In the genomic region with DNA sequence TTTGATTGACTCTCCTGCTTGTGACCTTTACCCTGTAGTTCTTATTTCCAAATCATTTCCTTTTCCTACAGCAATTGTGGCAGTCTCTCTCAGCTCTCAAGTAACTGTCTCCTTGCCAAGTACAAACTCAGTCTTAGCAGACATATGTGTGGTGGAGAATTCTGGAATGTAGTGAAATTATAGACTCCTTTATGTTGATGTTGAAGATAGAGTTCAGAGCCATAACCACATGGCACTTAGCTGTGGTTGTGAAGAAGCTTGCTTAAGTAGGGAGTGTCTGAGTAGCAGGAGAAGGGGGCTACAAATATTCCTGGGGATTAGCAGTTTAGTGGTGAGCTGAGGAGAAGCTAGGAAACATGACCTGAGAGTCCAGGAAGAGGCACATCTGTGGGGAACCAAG, we compare ENCODE assay signal across 17 mouse cellular contexts.
"Had no signal": no experiment of that assay in that cellular context is flagged by ENCODE, and none has a peak within 500 bp of the region (broad histone marks: within the 10 kb centered on the region; RNA-seq: fewer than 3 reads in every experiment).

No protein-coding gene starts in this region.

- H3K27ac ChIP-seq: liver, embryonic 13.5 days; lung, embryonic 15.5 days; midbrain, embryonic 10.5 days; neural tube, embryonic 12.5 days had no signal

- H3K9ac ChIP-seq: liver, embryonic 13.5 days; liver, postnatal 0 days; lung, embryonic 15.5 days; neural tube, embryonic 12.5 days had no signal

- H3K4me2 ChIP-seq: liver, embryonic 13.5 days; lung, embryonic 15.5 days; neural tube, embryonic 12.5 days had no signal

- H3K4me1 ChIP-seq: lung, embryonic 15.5 days; neural tube, embryonic 12.5 days had no signal

- H3K9me3 ChIP-seq: liver, embryonic 13.5 days; lung, embryonic 15.5 days; midbrain, embryonic 10.5 days; neural tube, embryonic 12.5 days had no signal

- H3K4me3 ChIP-seq: liver, embryonic 13.5 days; lung, embryonic 15.5 days; midbrain, embryonic 10.5 days; neural tube, embryonic 12.5 days had no signal

- ATAC-seq: liver, postnatal 0 days had no signal

- DNase-seq: kidney, adult 2 months; kidney, postnatal 36 days; layer of hippocampus, adult 9-11 months; layer of hippocampus, postnatal 36 days; liver; liver, embryonic 13.5 days; liver, postnatal 0 days; lung, postnatal 36 days; midbrain, embryonic 14.5 days; retina, postnatal 1 day; right cerebral cortex, postnatal 4 days; spleen, adult 18-20 months; thymus, adult 18-20 months; thymus, postnatal 14 days had no signal

- H3K27me3 ChIP-seq: liver, embryonic 13.5 days; lung, embryonic 15.5 days; neural tube, embryonic 12.5 days had no signal
